Mouse (Mus musculus): ENCODE data around the gene Ryr3. TPM values are rescaled to one million over a fixed set of nuclear protein-coding genes. Genes with fewer than 3 reads are reported as not detected.

Gene Ryr3
- polyA plus RNA-seq, 1 experiment from 2014 or later: 2.1 TPM

DNA sequence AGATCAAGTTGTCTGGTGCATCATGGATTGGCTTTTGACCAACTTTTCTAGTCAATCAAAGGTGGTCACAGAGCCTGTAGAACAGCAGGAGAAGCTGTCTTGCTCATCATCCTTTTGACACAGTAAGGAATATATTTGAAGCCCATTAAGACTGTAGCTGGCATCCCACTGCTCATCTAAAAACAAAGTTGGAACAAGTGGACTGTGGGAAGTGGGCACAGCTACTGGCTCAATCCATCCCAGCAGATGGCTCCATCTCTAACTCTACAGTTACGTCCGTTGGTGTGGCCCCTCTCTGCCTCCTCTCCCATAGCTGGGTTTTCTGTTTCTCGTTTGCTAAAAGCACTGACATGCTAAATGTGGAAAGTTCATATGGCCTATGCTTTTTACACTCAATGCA, 400.9 kb downstream of the Ryr3 start:
- H3K9me3 ChIP-seq: no peaks in the 10 kb centered on the region

DNA sequence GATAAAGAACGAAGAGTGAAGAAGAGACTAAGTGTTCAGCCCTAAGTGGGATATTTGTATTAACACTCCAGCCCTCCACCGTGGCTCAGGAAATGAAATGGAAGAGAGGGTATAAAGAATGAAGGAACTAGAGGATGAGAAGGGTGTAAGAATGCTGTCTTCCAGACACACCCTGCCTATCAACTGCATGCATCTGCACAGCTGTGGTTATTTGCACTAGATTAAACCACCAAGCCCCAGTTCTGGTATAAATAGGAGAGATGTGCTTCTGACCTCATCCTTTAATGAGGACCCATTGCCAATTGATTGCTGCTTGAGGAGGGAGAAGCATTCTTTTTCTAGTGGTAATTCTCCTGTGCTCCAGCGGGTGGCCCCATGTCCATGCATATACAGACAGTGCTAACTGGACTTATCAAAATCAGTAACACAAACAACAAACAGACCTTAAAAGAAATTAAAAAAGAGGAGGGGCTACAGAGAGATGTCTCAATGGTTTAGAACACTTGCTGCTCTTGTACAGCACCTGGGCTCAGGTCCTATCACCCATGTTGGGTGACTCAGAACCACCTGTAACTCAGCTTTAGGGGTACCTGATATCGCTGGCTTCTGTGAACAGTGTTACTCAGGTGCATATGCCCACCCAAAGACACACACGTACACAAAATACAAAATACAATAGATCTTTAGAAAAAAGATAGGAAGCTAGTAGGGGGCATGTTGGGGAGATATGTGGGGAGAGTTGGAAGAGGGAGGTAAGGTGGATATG, 404.1 kb downstream of the Ryr3 start:
- ATAC-seq: peak; percentile 73
- H3K4me2 ChIP-seq (replicated peaks): no peak overlapping the region
- no peak overlapping the region for H3K27ac ChIP-seq
- H3K9me3 ChIP-seq: no peaks in the 10 kb centered on the region
- WGBS: 67% methylated on average over 5 of the region's 5 CpGs
- no peak overlapping the region for H3K4me3 ChIP-seq (replicated peaks)
- no peak overlapping the region for H3K9ac ChIP-seq (replicated peaks)
- H3K27me3 ChIP-seq: no peaks in the 10 kb centered on the region
- H3K4me1 ChIP-seq (replicated peaks): no peaks in the 10 kb centered on the region
- no peaks in the 10 kb centered on the region for H3K36me3 ChIP-seq

More for the DNA sequence above, 400.9 kb downstream of the Ryr3 start:
- Histone ChIP-seq H3K27me3 (no peaks in the 10 kb centered on the region), H3K4me3 (replicated peaks) (no peak overlapping the region), H3K36me3 (no peaks in the 10 kb centered on the region), H3K9ac (replicated peaks) (no peak overlapping the region), H3K4me2 (replicated peaks) (no peak overlapping the region), H3K27ac (no peak overlapping the region), H3K4me1 (replicated peaks) (no peaks in the 10 kb centered on the region)
- ATAC-seq: no peak
- 89% methylated on average over 3 of the region's 3 CpGs for WGBS

DNA sequence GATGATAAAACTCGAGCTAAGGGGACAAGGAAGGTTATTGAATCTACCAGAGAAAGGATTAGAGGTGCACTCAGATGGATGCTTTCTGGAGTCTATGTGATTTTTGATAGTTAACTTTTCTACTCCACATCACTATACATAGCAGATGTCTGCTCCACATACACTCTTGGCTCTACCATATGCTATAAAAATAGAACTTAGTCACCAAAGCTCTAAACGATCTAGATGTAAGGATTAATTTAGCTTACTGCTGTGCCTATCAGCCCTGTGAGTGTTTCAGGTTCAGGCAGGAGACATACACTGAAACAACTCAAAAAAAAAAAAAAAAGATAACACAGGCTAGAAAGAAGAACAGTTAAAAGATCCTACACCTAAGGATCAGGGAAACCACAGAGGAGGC, 410.9 kb downstream of the Ryr3 start:
- Histone ChIP-seq H3K27ac (no peak overlapping the region), H3K4me2 (replicated peaks) (no peak overlapping the region), H3K9me3 (no peaks in the 10 kb centered on the region), H3K4me1 (replicated peaks) (no peaks in the 10 kb centered on the region), H3K27me3 (no peaks in the 10 kb centered on the region), H3K36me3 (no peaks in the 10 kb centered on the region), H3K9ac (replicated peaks) (no peak overlapping the region), H3K4me3 (replicated peaks) (no peak overlapping the region)
- ATAC-seq: no peak
- WGBS: 71% methylated on average over 2 of the region's 2 CpGs

DNA sequence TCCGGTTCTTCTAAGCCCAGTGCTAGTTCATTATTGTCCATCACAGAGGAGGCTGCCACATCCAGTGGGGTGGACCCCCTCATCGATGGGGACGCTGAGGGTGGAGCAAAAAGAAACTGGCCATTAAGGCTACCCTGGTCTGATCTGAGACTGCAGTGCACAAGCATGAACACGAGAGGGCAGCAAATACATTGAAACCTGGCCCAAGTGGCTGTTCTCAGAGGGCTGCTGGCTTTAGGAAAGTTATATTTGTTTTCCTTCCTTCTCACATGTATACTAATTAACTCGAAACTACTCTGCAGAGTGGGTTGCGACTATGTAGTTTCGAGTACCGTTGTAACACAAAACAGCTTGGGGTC, 416.9 kb downstream of the Ryr3 start:
- H3K4me3 ChIP-seq (replicated peaks): no peak overlapping the region
- H3K27ac ChIP-seq: no peak overlapping the region
- H3K27me3 ChIP-seq: no peaks in the 10 kb centered on the region
- no peak overlapping the region for H3K9ac ChIP-seq (replicated peaks)
- H3K9me3 ChIP-seq: no peaks in the 10 kb centered on the region
- H3K4me2 ChIP-seq (replicated peaks): no peak overlapping the region
- H3K4me1 ChIP-seq (replicated peaks): no peaks in the 10 kb centered on the region
- no peaks in the 10 kb centered on the region for H3K36me3 ChIP-seq
- WGBS: 20% methylated on average over 8 of the region's 8 CpGs
- ATAC-seq: peak; percentile 87

DNA sequence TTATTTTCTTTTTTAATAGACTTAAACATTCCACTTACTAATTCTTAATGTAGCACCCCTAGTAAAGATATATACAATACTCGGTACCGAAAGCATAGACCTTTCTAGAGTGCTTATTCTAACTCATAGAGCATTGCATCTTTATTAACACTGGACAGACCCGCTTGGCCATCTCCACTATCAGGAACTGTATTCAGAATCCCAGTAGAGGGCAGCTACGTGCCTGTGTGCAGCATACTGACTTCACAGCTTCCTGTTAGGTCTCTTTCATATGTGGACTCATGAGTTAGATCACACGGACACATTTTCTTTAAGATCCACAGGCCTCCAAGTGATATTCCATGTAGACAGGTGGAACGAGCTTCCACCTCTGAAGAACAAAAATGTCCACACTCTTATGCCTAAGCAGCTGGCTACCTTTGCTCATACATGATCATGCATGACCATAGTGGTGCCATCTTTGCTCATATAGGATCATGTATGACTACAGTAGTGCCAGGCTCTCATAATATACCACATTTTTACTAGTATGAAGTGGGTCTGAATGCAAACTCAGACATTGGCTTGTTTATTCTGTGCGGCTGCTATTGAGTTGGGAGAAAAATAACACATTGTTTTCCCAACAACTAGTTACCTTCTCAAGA, 417.4 kb downstream of the Ryr3 start:
- no peak overlapping the region for H3K4me2 ChIP-seq (replicated peaks)
- H3K9ac ChIP-seq (replicated peaks): no peak overlapping the region
- H3K27me3 ChIP-seq: no peaks in the 10 kb centered on the region
- H3K4me1 ChIP-seq (replicated peaks): no peaks in the 10 kb centered on the region
- peak; percentile 14; the same call in 1 of the 2 replicates for ATAC-seq
- H3K36me3 ChIP-seq: no peaks in the 10 kb centered on the region
- H3K9me3 ChIP-seq: no peaks in the 10 kb centered on the region
- H3K27ac ChIP-seq: no peak overlapping the region
- WGBS: 88% methylated on average over 7 of the region's 7 CpGs
- no peak overlapping the region for H3K4me3 ChIP-seq (replicated peaks)

DNA sequence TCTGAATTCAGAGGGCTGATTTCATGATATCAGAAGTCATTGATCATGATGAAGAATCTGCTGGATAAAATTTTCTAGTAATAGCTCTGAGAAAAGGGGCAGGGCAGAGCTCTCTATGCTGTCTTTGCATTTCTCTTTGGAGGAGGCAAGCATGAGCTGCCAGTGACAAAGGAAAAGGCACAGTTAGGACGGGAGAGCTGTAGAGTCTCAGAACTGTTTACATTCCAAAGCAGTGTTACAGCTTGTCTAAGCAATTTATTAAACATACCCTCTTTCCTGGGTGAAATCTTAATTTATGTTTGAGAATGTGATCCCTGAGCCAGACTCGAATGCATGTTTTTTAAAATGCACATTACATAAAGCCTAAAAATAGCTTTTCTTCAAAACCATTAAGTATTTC, 435.3 kb downstream of the Ryr3 start:
- no peak overlapping the region for H3K4me3 ChIP-seq (replicated peaks)
- no peak for ATAC-seq
- WGBS: 62% methylated on average over 2 of the region's 2 CpGs

DNA sequence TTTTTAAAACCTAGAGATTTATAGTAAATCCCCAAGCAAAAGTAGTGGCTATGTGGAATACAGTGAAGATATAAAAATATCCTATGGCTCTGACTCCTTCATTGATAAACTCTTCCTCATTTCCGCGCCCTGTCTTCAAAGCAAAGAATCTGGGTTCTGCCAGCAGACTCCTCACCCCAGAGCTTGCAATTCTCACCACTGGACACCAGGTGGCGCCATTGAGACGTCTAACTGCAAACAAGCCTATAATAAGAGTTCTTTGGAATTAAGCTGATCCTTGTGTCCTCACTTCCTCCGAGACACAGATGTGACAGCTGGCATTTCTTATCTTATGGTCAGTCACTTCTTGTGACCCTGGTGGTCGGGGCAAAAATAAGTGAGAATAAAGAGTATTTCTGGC, 442.1 kb downstream of the Ryr3 start:
- no peak overlapping the region for H3K9ac ChIP-seq (replicated peaks)
- no peak overlapping the region for H3K4me3 ChIP-seq (replicated peaks)
- ATAC-seq: no peak
- H3K9me3 ChIP-seq: no peaks in the 10 kb centered on the region
- no peaks in the 10 kb centered on the region for H3K4me1 ChIP-seq (replicated peaks)
- no peak overlapping the region for H3K27ac ChIP-seq
- no peak overlapping the region for H3K4me2 ChIP-seq (replicated peaks)
- WGBS: 32% methylated on average over 6 of the region's 6 CpGs
- no peaks in the 10 kb centered on the region for H3K36me3 ChIP-seq
- H3K27me3 ChIP-seq: no peaks in the 10 kb centered on the region

More for the DNA sequence above, 435.3 kb downstream of the Ryr3 start:
- Histone ChIP-seq H3K36me3 (no peaks in the 10 kb centered on the region), H3K4me2 (replicated peaks) (no peak overlapping the region), H3K9ac (replicated peaks) (no peak overlapping the region), H3K4me1 (replicated peaks) (no peaks in the 10 kb centered on the region), H3K27ac (no peak overlapping the region), H3K9me3 (no peaks in the 10 kb centered on the region), H3K27me3 (no peaks in the 10 kb centered on the region)

DNA sequence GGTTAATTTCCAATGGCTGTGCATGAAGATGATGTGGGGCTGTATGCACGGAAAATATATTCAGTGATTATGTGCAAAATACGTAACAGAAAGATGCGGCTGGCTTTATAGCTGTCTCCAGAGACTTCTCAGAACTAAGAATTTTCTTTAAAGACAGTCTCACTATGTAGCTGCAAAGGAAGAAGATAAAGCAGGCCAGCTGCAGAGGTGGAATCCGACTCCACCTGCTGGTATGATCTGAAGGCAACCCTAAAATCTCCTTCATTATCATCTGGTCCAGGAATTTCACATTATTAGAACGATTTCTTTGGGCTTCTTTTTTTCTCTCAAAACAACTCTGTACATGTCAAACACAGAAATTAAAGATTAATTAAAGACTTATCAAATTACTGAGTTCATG, 449.2 kb downstream of the Ryr3 start:
- no peak overlapping the region for H3K4me2 ChIP-seq (replicated peaks)
- H3K9ac ChIP-seq (replicated peaks): no peak overlapping the region
- no peak overlapping the region for H3K4me3 ChIP-seq (replicated peaks)
- H3K27ac ChIP-seq: no peak overlapping the region
- no peaks in the 10 kb centered on the region for H3K36me3 ChIP-seq
- no peaks in the 10 kb centered on the region for H3K27me3 ChIP-seq
- 73% methylated on average over 5 of the region's 5 CpGs for WGBS
- no peaks in the 10 kb centered on the region for H3K9me3 ChIP-seq
- no peaks in the 10 kb centered on the region for H3K4me1 ChIP-seq (replicated peaks)
- peak; percentile 65 for ATAC-seq

DNA sequence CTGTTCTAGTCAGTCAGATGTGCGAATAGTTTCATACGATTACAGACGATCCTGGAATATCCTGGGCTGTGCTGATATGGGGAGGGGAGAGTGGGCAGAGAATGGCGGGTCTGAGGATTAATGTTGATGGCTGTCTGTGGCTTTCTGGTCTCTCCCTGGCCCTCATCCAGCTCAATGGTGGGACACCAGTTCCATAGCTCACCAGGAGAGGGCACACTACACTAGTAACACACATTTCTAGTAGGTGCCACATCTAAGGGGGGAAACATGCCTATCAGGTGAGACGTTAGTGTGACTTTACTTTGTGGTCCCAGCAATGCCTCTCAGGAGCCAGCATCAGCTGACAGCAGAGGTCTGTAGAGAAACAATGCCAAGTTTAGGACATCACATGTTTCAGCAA, 451.9 kb downstream of the Ryr3 start:
- H3K27ac ChIP-seq: no peak overlapping the region
- no peaks in the 10 kb centered on the region for H3K4me1 ChIP-seq (replicated peaks)
- no peaks in the 10 kb centered on the region for H3K36me3 ChIP-seq
- no peak overlapping the region for H3K4me2 ChIP-seq (replicated peaks)
- no peak for ATAC-seq
- no peak overlapping the region for H3K9ac ChIP-seq (replicated peaks)
- no peak overlapping the region for H3K4me3 ChIP-seq (replicated peaks)
- no peaks in the 10 kb centered on the region for H3K27me3 ChIP-seq
- no peaks in the 10 kb centered on the region for H3K9me3 ChIP-seq
- 59% methylated on average over 5 of the region's 5 CpGs for WGBS

DNA sequence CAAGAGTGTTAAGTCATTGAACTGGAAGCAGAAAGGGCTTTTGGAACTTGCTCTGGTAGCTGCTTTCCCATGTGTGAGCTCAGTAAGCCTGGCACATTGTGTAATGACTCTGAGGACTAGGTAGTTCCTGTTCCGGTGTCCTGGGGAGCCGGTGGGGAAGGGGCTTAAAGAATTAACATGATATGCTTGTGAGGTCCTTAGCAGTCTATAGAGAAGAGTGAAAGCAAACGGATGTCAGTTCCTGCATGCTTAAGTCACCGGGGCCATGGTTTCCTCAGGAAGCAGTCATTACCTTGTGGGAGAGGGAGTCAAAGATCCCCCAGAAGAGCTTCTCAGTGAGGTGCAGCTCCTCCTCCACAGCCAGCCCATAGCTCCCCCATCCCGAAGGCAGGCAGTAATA, 452.6 kb downstream of the Ryr3 start:
- WGBS: 78% methylated on average over 5 of the region's 5 CpGs
- Histone ChIP-seq H3K4me1 (replicated peaks) (no peaks in the 10 kb centered on the region), H3K4me2 (replicated peaks) (no peak overlapping the region), H3K9me3 (no peaks in the 10 kb centered on the region), H3K27me3 (no peaks in the 10 kb centered on the region), H3K9ac (replicated peaks) (no peak overlapping the region), H3K36me3 (no peaks in the 10 kb centered on the region), H3K27ac (no peak overlapping the region), H3K4me3 (replicated peaks) (no peak overlapping the region)
- no peak for ATAC-seq

DNA sequence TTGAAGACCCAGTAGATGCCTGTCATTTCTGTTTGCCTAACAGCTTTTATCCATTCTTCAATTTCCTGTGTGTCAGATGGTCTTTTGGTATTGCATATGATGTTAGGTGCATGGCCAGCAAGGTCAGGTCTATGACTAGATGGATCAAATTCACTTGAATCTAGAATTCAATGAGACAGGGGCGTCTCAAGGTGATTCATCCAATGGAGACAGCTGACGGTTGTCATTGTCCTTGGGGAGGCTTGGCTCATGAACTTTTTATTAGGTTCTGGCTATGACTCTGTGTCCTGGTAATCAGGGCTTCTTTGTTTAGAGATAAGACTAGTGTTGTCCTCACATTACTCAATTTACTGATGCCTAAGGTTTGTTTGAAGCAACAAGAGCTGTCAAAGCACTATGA, 454.9 kb downstream of the Ryr3 start:
- H3K36me3 ChIP-seq: no peaks in the 10 kb centered on the region
- no peak overlapping the region for H3K27ac ChIP-seq
- no peaks in the 10 kb centered on the region for H3K9me3 ChIP-seq
- no peak overlapping the region for H3K4me3 ChIP-seq (replicated peaks)
- no peaks in the 10 kb centered on the region for H3K4me1 ChIP-seq (replicated peaks)
- no peaks in the 10 kb centered on the region for H3K27me3 ChIP-seq
- no peak overlapping the region for H3K4me2 ChIP-seq (replicated peaks)
- no peak for ATAC-seq
- 83% methylated on average over 2 of the region's 2 CpGs for WGBS
- H3K9ac ChIP-seq (replicated peaks): no peak overlapping the region

DNA sequence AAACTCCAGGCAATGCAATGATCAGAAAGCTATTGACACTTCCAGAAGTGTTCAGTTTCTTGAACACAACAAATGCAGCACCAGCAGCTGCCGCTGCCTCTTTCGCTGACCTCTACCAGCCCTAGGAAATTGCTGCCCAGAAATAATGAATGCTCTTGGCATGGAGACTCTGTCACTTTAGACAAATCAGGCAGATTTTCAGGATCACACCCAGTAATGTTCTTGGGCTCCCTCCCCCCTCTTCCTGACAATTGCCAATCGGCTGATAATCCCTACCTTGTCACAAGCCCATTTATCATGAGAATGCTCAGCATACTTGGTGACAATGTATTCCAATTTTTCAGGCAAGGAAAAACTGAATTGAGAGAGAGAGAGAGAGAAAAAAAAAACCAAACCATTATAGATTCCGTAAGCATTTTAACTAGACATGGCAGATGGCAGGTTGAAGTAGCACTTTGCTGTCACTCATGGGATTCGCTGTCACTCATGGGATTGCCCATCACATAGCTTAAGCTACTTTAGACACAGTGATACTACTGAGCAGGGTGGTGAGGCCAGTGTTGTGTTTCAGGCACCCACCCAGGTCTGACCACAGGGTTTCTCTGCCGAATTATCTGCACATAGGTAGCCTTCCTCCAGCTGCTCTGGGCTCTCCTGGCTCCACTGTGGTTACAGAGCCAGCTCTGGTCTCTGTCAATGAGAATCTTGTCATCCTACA, 455.5 kb downstream of the Ryr3 start:
- H3K9me3 ChIP-seq: no peaks in the 10 kb centered on the region
- H3K36me3 ChIP-seq: no peaks in the 10 kb centered on the region
- no peak for ATAC-seq
- H3K27ac ChIP-seq: no peak overlapping the region
- no peak overlapping the region for H3K9ac ChIP-seq (replicated peaks)
- H3K4me3 ChIP-seq (replicated peaks): no peak overlapping the region
- H3K27me3 ChIP-seq: no peaks in the 10 kb centered on the region
- H3K4me2 ChIP-seq (replicated peaks): no peak overlapping the region
- 73% methylated on average over 6 of the region's 6 CpGs for WGBS
- no peaks in the 10 kb centered on the region for H3K4me1 ChIP-seq (replicated peaks)
